Mouse (Mus musculus) intestine, postnatal 0 days (tissue): Measurements from ENCODE around the gene Aplp1. TPM values are rescaled to one million over a fixed set of nuclear protein-coding genes. Genes with fewer than 3 reads are reported as not detected.

Experiments
- ATAC-seq: fragments of 200-750 bp; cut with Nextera tagmentation; 2 replicates; pipeline ENCODE4 v1.8.0; 2017; ENCODE audit warnings: mild to moderate bottlenecking, moderate TSS enrichment, moderate library complexity
- H3K27ac ChIP-seq: fragments of 300-500 bp; sonication (generic); 2 replicates; pipeline ENCODE4 v1.5.1; 2014; ENCODE audit warnings: mild to moderate bottlenecking, low read depth, low read length, moderate library complexity
- H3K27me3 ChIP-seq: fragments of 300-500 bp; sonication (generic); replicated peaks from 2 replicates; pipeline ENCODE4 v1.6.1; 2014; ENCODE audit warnings: low read length, mixed read lengths; ENCODE audit not compliant: control insufficient read depth, insufficient read depth
- H3K36me3 ChIP-seq: fragments of 300-500 bp; sonication (generic); 2 replicates; pipeline ENCODE4 v1.6.1; 2014; ENCODE audit warnings: mild to moderate bottlenecking, moderate library complexity; ENCODE audit not compliant: control insufficient read depth, insufficient read depth
- H3K4me1 ChIP-seq: fragments of 300-500 bp; sonication (generic); replicated peaks from 2 replicates; pipeline ENCODE4 v1.6.1; 2014; ENCODE audit warnings: antibody characterized with exemption, low read length, mixed read lengths; ENCODE audit not compliant: control insufficient read depth, insufficient read depth
- H3K4me2 ChIP-seq: fragments of 300-500 bp; sonication (generic); replicated peaks from 2 replicates; pipeline ENCODE4 v1.6.1; 2014; ENCODE audit warnings: low read depth, mild to moderate bottlenecking, moderate library complexity
- H3K4me3 ChIP-seq: fragments of 300-500 bp; sonication (generic); 2 replicates; pipeline ENCODE4 v1.5.1; 2014; ENCODE audit warnings: low read depth, low read length
- H3K9ac ChIP-seq: fragments of 300-500 bp; sonication (generic); 2 replicates; pipeline ENCODE4 v1.6.1; 2014; ENCODE audit warnings: mild to moderate bottlenecking, low read depth, low read length
- H3K9me3 ChIP-seq: fragments of 300-500 bp; sonication (generic); 2 replicates; pipeline ENCODE4 v1.6.1; 2016; ENCODE audit warnings: mixed run types; ENCODE audit not compliant: control insufficient read depth
- CTCF ChIP-seq: sonication (generic); IDR thresholded peaks from 2 replicates; pipeline ENCODE4 v1.5.1; 2016; ENCODE audit warnings: low read depth, mild to moderate bottlenecking, control low read depth, antibody characterized with exemption, moderate library complexity
- WGBS: fragments of 180-500 bp; shearing (Covaris S2); extraction: QIAGEN DNeasy Blood & Tissue Kit; methylation state at CpG from one replicate; pipeline ENCODE4 v1.1.7; 2014; 5-methylcytosine and 5-hydroxymethylcytosine counted together
- polyA plus RNA-seq: library from polyadenylated mRNA; unstranded; fragments of >200 nt; fragmentation: Nextera tagmentation; extraction: Ambion mirVana; gene quantifications from 2 replicates; pipeline ENCODE4 v1.2.1, GENCODE M21; 2015

The Aplp1 gene
- 28.2 and 30.1 TPM in 2 replicates for polyA plus RNA-seq

- H3K4me1 ChIP-seq = 0 out of 2 replicates have a peak, but pooled peaks cover 2% of the 10 kb centered on the region
- H3K4me2 ChIP-seq = peak within 1 kb of the TSS; percentile 90
- peak within 1 kb of the TSS; percentile 62 for H3K9ac ChIP-seq
- H3K4me3 ChIP-seq = peak within 1 kb of the TSS; percentile 60
- no peaks in the 10 kb centered on the region for H3K9me3 ChIP-seq
- 1% methylated on average over 67 of the region's 72 CpGs for WGBS
- H3K27me3 ChIP-seq = 0 out of 2 replicates have a peak, but pooled peaks cover 5% of the 10 kb centered on the region
- no peaks in the 10 kb centered on the region for H3K36me3 ChIP-seq
- ATAC-seq = peak; percentile 59
- TF ChIP-seq CTCF = no peak
- no peak within 1 kb of the TSS for H3K27ac ChIP-seq
Measured at GRCm38 (mm10) chr7:30444971-30445751, at the start of gene Aplp1. Aplp1 (minus strand) TSS chr7:30445535.

- Histone ChIP-seq H3K4me3 (no peak within 1 kb of the TSS), H3K36me3 (no peaks in the 10 kb centered on the region), H3K27ac (no peak within 1 kb of the TSS), H3K4me2 (peak within 1 kb of the TSS; percentile 40), H3K27me3 (no peaks in the 10 kb centered on the region), H3K4me1 (no peaks in the 10 kb centered on the region), H3K9me3 (no peaks in the 10 kb centered on the region), H3K9ac (no peak within 1 kb of the TSS)
- 24% methylated on average over 11 of the region's 11 CpGs for WGBS
- TF ChIP-seq CTCF = peak; percentile 20; the same call in 1 of the 2 replicates
- ATAC-seq = peak; percentile 53; the same call in 1 of the 2 replicates
Measured at GRCm38 (mm10) chr7:30493401-30493931, 48.1 kb upstream of the Aplp1 start, which contains the start of gene Prodh2. Prodh2 (plus strand) TSS chr7:30493622.

- Histone ChIP-seq H3K36me3 (no peaks in the 10 kb centered on the region), H3K27me3 (no peaks in the 10 kb centered on the region), H3K4me1 (no peaks in the 10 kb centered on the region), H3K9me3 (no peaks in the 10 kb centered on the region), H3K9ac (no peak overlapping the region), H3K4me3 (no peak overlapping the region), H3K4me2 (peak overlapping the region; percentile 40), H3K27ac (no peak overlapping the region)
- TF ChIP-seq CTCF = peak; percentile 82
- no peak for ATAC-seq
- WGBS = 13% methylated on average over 4 of the region's 4 CpGs
Measured at GRCm38 (mm10) chr7:30492765-30493164, 47.4 kb upstream of the Aplp1 start.

GRCm38 (mm10) chr7:30490957-30491307 is 45.6 kb upstream of the Aplp1 start:
- no peak for ATAC-seq
- TF ChIP-seq CTCF = 0 out of 2 replicates have a peak, but pooled peaks have one; percentile 11
- WGBS = 23% methylated on average over 6 of the region's 6 CpGs
- no peak overlapping the region for H3K27ac ChIP-seq
- H3K9ac ChIP-seq = no peak overlapping the region
- H3K36me3 ChIP-seq = no peaks in the 10 kb centered on the region
- no peaks in the 10 kb centered on the region for H3K27me3 ChIP-seq
- no peak overlapping the region for H3K4me2 ChIP-seq
- H3K4me3 ChIP-seq = no peak overlapping the region
- H3K4me1 ChIP-seq = no peaks in the 10 kb centered on the region
- H3K9me3 ChIP-seq = no peaks in the 10 kb centered on the region

GRCm38 (mm10) chr7:30490251-30490956 is 45.1 kb upstream of the Aplp1 start:
- TF ChIP-seq CTCF = peak; percentile 82

GRCm38 (mm10) chr7:30484250-30484649 is 38.9 kb upstream of the Aplp1 start:
- WGBS = 16% methylated on average over 8 of the region's 8 CpGs
- Histone ChIP-seq H3K27me3 (no peaks in the 10 kb centered on the region; the same call in 1 of the 2 replicates), H3K9me3 (no peaks in the 10 kb centered on the region), H3K4me2 (no peak overlapping the region), H3K9ac (no peak overlapping the region), H3K36me3 (no peaks in the 10 kb centered on the region), H3K4me3 (no peak overlapping the region), H3K4me1 (no peaks in the 10 kb centered on the region), H3K27ac (no peak overlapping the region)
- no peak for ATAC-seq
- TF ChIP-seq CTCF = no peak

More at GRCm38 (mm10) chr7:30490251-30490956, 45.1 kb upstream of the Aplp1 start:
- no peak overlapping the region for H3K9ac ChIP-seq
- H3K27me3 ChIP-seq = no peaks in the 10 kb centered on the region
- no peak overlapping the region for H3K4me2 ChIP-seq
- H3K36me3 ChIP-seq = no peaks in the 10 kb centered on the region
- H3K4me1 ChIP-seq = no peaks in the 10 kb centered on the region
- ATAC-seq = no peak
- H3K9me3 ChIP-seq = no peaks in the 10 kb centered on the region
- no peak overlapping the region for H3K4me3 ChIP-seq
- H3K27ac ChIP-seq = no peak overlapping the region
- 30% methylated on average over 16 of the region's 16 CpGs for WGBS
